Mouse (Mus musculus) forebrain, embryonic 11.5 days (tissue): Measurements from ENCODE around the gene Tnnt1. TPM values are rescaled to one million over a fixed set of nuclear protein-coding genes. Genes with fewer than 3 reads are reported as not detected.

ENCODE experiments used
- ATAC-seq: fragments of 200-750 bp; cut with Nextera tagmentation; replicated peaks from 2 replicates; pipeline ENCODE4 v1.8.0; 2017; ENCODE audit warnings: moderate TSS enrichment; ENCODE audit not compliant: low FRiP score
- DNase-seq: peaks from one replicate; pipeline ENCODE4 v3.0.0-alpha.2; 2017; ENCODE audit warnings: low spot score
- H3K27ac ChIP-seq: fragments of 300-500 bp; sonication (generic); 2 replicates; pipeline ENCODE4 v1.5.1; 2014; ENCODE audit warnings: low read depth, low read length
- H3K27me3 ChIP-seq: fragments of 300-500 bp; sonication (generic); 2 replicates; pipeline ENCODE4 v1.6.1; 2014; ENCODE audit warnings: mild to moderate bottlenecking, low read length, mixed read lengths; ENCODE audit not compliant: control insufficient read depth, insufficient read depth
- H3K36me3 ChIP-seq: fragments of 300-500 bp; sonication (generic); 2 replicates; pipeline ENCODE4 v1.6.1; 2014; ENCODE audit warnings: mild to moderate bottlenecking, low read length, moderate library complexity, mixed read lengths; ENCODE audit not compliant: control insufficient read depth, insufficient read depth
- H3K4me1 ChIP-seq: fragments of 300-500 bp; sonication (generic); replicated peaks from 2 replicates; pipeline ENCODE4 v1.6.1; 2014; ENCODE audit warnings: low read length, mixed read lengths; ENCODE audit not compliant: control insufficient read depth, insufficient read depth
- H3K4me2 ChIP-seq: fragments of 300-500 bp; sonication (generic); 2 replicates; pipeline ENCODE4 v1.6.1; 2014; ENCODE audit warnings: low read depth, mild to moderate bottlenecking, low read length, moderate library complexity, mixed read lengths; ENCODE audit not compliant: severe bottlenecking
- H3K4me3 ChIP-seq: fragments of 300-500 bp; sonication (generic); 2 replicates; pipeline ENCODE4 v1.5.1; 2014; ENCODE audit warnings: low read depth, low read length
- H3K9ac ChIP-seq: fragments of 300-500 bp; sonication (generic); 2 replicates; pipeline ENCODE4 v1.6.1; 2014; ENCODE audit warnings: low read length
- H3K9me3 ChIP-seq: fragments of 300-500 bp; sonication (generic); 2 replicates; pipeline ENCODE4 v1.6.1; 2016; ENCODE audit warnings: low read length, mixed read lengths; ENCODE audit not compliant: control insufficient read depth
- WGBS: fragments of 180-500 bp; shearing (Covaris S2); extraction: QIAGEN DNeasy Blood & Tissue Kit; methylation state at CpG from one replicate; pipeline ENCODE4 v1.1.7; 2014; 5-methylcytosine and 5-hydroxymethylcytosine counted together
- polyA plus RNA-seq: library from polyadenylated mRNA; unstranded; fragments of >200 nt; fragmentation: Nextera tagmentation; extraction: Ambion mirVana; gene quantifications from 2 replicates; pipeline ENCODE4 v1.2.1, GENCODE M21; 2014

Gene Tnnt1
- polyA plus RNA-seq, 1 experiment from 2014 or later: 4.2 TPM

DNA sequence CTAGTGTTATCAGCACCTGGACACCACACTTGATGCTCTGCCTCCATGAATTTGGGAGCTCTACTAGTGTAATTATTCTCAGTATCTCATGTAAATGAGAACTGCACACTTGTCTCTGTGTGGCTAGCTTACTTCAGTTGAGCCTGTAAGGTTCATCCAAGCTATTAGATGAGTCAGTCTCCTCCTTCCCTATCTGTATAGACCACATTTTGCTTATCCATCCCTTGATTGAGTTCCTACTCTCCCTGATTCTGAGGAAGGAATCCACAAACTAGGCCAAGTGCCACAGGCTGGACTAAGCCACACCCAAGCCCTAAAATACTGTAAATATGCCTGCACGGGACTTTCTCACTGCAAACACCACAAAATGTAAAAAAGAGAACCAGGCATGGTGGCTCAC, 22.2 kb downstream of the Tnnt1 start:
- Histone ChIP-seq H3K27ac (no peak overlapping the region), H3K36me3 (peaks cover 3% of the 10 kb centered on the region), H3K9me3 (no peaks in the 10 kb centered on the region), H3K4me3 (no peak overlapping the region), H3K4me1 (peaks cover 6% of the 10 kb centered on the region; the same call in 1 of the 2 replicates), H3K27me3 (no peaks in the 10 kb centered on the region), H3K9ac (no peak overlapping the region), H3K4me2 (no peak overlapping the region)
- ATAC-seq (no peak), DNase-seq (no peak)
- WGBS: 90% methylated on average over 1 of the region's 1 CpGs

DNA sequence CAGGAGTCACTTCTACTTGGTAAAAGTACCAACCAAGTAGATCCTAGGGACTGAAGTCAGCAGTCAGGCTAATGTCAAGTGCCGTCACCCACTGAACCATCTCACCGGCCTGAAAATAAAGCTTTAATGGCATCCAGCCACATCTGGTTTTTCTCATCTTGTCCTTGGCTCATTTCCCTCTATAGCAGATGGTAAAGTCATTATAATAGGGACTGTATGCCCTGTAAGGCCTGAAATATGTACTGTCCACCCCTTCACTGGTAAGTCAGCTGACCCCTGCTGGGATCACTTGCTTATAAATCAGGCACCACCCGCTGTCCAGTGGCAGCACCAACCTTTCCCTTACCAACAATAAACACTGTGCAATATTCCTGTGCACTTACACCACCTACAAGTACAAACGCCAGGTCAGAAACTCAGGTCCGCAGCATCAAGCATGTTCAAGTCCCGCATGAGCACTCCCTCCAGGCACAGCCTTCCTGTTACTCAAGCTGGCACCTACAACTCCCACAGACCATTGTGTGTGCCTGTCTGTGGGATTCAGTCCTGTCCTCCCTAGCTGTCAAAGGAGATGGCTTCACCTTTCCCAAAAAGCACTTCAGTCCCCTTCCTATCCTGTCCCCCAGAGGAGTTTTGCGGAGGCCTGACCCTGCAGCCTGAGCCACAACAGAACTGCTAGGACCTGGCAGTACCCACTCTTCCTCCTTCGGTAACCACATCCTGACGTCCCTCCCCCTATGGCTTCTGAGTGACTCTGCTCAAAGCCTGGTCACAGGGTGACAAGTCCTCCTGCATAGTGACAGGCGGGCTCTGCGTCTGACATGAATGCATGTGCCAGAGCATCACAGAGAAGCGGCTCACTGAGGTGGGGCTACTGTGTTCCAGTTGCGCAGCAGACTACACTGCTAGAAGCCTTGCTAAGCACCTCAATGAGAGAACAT, 23.6 kb downstream of the Tnnt1 start:
- no peak for DNase-seq
- Histone ChIP-seq H3K9ac (no peak overlapping the region), H3K27me3 (no peaks in the 10 kb centered on the region), H3K4me2 (no peak overlapping the region), H3K4me1 (no peaks in the 10 kb centered on the region), H3K36me3 (peaks cover 3% of the 10 kb centered on the region), H3K9me3 (no peaks in the 10 kb centered on the region), H3K4me3 (no peak overlapping the region), H3K27ac (no peak overlapping the region)
- WGBS: 92% methylated on average over 13 of the region's 13 CpGs
- ATAC-seq: no peak

DNA sequence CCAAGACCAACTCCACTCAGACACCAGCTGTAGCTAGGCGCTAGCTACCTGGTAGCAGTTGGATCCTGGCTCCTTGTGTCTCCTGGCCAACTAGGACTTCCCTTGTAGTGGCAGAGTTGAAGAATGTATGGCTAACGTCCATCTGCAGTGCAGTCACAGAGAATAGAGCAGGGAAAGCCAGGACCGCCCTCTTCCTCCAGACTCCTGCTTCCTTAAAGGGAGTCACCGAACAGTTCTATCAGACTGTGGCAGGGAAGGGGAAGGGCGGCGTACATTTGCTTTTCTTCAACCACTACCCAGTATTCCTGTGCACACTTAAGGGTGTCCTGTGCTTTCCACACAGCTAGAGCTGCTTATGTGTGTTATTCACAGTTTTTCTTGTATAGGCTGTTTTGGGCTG, 24.9 kb downstream of the Tnnt1 start:
- no peak overlapping the region for H3K9ac ChIP-seq
- H3K4me1 ChIP-seq: no peaks in the 10 kb centered on the region
- H3K27me3 ChIP-seq: no peaks in the 10 kb centered on the region
- peaks cover 3% of the 10 kb centered on the region for H3K36me3 ChIP-seq
- 91% methylated on average over 6 of the region's 6 CpGs for WGBS
- no peak overlapping the region for H3K27ac ChIP-seq
- H3K9me3 ChIP-seq: no peaks in the 10 kb centered on the region
- H3K4me3 ChIP-seq: no peak overlapping the region
- DNase-seq: no peak
- no peak overlapping the region for H3K4me2 ChIP-seq
- ATAC-seq: no peak

- Histone ChIP-seq H3K27me3 (peaks cover under 1% of the 10 kb centered on the region; the same call in 1 of the 2 replicates), H3K4me2 (no peak overlapping the region), H3K9ac (no peak overlapping the region), H3K9me3 (no peaks in the 10 kb centered on the region), H3K4me3 (no peak overlapping the region), H3K4me1 (peaks cover 8% of the 10 kb centered on the region), H3K36me3 (no peaks in the 10 kb centered on the region; the same call in 1 of the 2 replicates), H3K27ac (no peak overlapping the region)
- no peak for ATAC-seq
- DNase-seq: no peak
- 92% methylated on average over 12 of the region's 12 CpGs for WGBS
Observed at GRCm38 (mm10) chr7:4482281-4482680, 33.9 kb downstream of the Tnnt1 start.

GRCm38 (mm10) chr7:4479674-4480073, 36.5 kb downstream of the Tnnt1 start:
- no peaks in the 10 kb centered on the region; the same call in 1 of the 2 replicates for H3K36me3 ChIP-seq
- H3K4me2 ChIP-seq: peak overlapping the region; percentile 88; the same call in 1 of the 2 replicates
- H3K4me3 ChIP-seq: no peak overlapping the region
- peak; percentile 64 for DNase-seq
- no peak overlapping the region for H3K27ac ChIP-seq
- H3K27me3 ChIP-seq: peaks cover 4% of the 10 kb centered on the region; the same call in 1 of the 2 replicates
- no peaks in the 10 kb centered on the region; the same call in 1 of the 2 replicates for H3K9me3 ChIP-seq
- H3K9ac ChIP-seq: no peak overlapping the region
- WGBS: 26% methylated on average over 6 of the region's 6 CpGs
- ATAC-seq: no peak
- H3K4me1 ChIP-seq: peaks cover 8% of the 10 kb centered on the region

DNA sequence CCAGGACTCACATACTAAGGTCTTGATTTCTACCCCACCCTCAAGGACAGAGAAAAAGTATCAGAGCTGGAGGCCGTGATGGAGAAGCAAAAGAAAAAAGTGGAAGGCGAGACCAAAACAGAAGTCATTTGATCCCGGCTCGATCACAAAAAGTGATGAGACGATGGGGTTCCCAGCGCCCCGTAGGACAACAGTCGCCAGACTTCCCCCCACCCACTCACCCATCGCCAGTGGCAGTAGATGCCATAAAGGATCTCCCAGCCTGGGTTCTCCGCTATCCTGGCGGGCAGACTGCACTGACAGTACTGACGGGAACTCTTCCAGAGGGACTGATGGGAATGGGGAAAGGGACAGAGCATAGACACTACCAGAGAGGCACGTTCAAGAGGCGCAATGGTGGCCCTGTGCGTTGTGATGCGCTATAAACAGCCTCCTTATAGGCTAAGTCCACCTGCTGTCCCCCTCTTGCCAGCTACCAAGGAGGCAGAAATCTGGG, 37.3 kb downstream of the Tnnt1 start:
- Histone ChIP-seq H3K4me2 (peak overlapping the region; percentile 88), H3K4me3 (peak overlapping the region; percentile 45), H3K27ac (peak overlapping the region; percentile 85; the same call in 1 of the 2 replicates), H3K9me3 (no peaks in the 10 kb centered on the region; the same call in 1 of the 2 replicates), H3K9ac (peak overlapping the region; percentile 60), H3K36me3 (no peaks in the 10 kb centered on the region; the same call in 1 of the 2 replicates), H3K27me3 (peaks cover 10% of the 10 kb centered on the region; the same call in 1 of the 2 replicates), H3K4me1 (peaks cover 8% of the 10 kb centered on the region)
- 3% methylated on average over 16 of the region's 16 CpGs for WGBS
- DNase-seq: peak; percentile 61
- ATAC-seq: peak; percentile 14; the same call in 1 of the 2 replicates

- H3K4me1 ChIP-seq: peaks cover 8% of the 10 kb centered on the region
- H3K27ac ChIP-seq: peak overlapping the region; percentile 85
- peak; percentile 98 for ATAC-seq
- H3K4me3 ChIP-seq: peak overlapping the region; percentile 45
- peak overlapping the region; percentile 88 for H3K4me2 ChIP-seq
- WGBS: under 1% methylated on average over 39 of the region's 39 CpGs
- DNase-seq: peak; percentile 91
- no peaks in the 10 kb centered on the region; the same call in 1 of the 2 replicates for H3K36me3 ChIP-seq
- H3K27me3 ChIP-seq: peaks cover 12% of the 10 kb centered on the region
- H3K9me3 ChIP-seq: no peaks in the 10 kb centered on the region; the same call in 1 of the 2 replicates
- H3K9ac ChIP-seq: peak overlapping the region; percentile 60
Observed at GRCm38 (mm10) chr7:4478021-4478795, 38.0 kb downstream of the Tnnt1 start.

DNA sequence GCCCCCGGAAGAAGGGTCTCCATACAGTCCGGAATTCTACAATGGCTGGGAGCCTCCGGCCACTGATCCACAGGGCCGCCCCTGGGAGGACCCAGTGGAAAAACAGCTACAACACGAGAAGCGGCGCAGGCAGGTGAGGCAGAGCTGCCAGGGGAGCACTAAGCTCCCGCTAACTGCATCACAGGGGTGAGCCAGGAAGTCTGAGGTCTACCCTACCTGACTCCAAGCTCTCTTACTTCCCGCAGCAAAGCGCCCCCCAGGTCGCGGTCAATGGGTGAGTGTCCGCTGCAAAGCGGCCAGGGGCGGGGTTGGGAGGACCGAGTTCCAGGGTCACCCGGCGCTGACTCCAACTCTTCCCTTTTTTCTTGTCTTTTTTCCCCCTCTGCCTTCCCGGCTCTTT, 42.2 kb downstream of the Tnnt1 start:
- no peak overlapping the region for H3K27ac ChIP-seq
- no peaks in the 10 kb centered on the region for H3K36me3 ChIP-seq
- ATAC-seq (no peak), DNase-seq (no peak)
- WGBS: 11% methylated on average over 19 of the region's 19 CpGs
- H3K9ac ChIP-seq: no peak overlapping the region
- peaks cover 32% of the 10 kb centered on the region for H3K27me3 ChIP-seq
- peaks cover 9% of the 10 kb centered on the region for H3K4me1 ChIP-seq
- no peak overlapping the region for H3K4me2 ChIP-seq
- H3K4me3 ChIP-seq: no peak overlapping the region
- no peaks in the 10 kb centered on the region; the same call in 1 of the 2 replicates for H3K9me3 ChIP-seq
